Mouse (Mus musculus): ENCODE results near the gene Cd302.
A peak's percentile ranks its signal among the peaks of the same experiment; 100 is the strongest.

The Cd302 gene

DNA sequence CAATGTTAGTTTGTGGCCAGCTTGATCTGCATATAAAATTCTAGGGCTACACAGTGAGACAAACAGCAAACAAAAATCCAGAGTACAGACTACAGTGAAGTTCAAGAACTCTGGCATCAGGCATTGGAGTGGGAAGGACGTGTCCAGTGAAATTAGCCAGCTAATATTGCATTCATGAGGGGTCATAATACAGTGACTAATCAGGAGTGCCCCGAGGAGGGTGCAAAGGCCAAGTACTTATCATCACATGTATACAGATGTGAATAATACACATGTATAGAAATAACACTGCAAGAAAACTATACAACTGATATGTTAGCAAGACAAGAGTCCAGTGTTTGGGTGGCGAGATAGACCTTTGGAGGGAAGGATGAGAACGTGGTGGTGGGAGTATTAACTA lies 31.5 kb downstream of the Cd302 start:
- DNase-seq, result no peak

DNA sequence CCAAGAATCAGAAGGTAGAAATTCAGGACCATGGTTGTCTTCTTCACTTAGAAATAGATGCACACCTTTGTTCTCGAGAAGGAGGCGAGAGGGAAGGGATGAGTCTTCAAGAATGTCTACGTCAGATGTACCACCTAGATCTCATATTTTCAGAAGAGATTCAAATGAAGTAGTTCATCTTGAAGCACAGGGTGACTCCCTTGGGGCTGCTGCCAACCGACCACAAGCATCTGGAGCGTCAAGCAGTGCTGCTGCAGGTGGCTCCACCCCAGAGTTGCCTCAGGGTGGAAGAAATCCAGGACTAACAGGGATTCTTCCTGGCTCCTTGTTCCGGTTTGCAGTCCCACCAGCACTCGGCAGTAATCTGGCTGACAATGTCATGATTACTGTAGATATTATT lies 49.8 kb downstream of the Cd302 start:
- DNase-seq, result no peak

DNA sequence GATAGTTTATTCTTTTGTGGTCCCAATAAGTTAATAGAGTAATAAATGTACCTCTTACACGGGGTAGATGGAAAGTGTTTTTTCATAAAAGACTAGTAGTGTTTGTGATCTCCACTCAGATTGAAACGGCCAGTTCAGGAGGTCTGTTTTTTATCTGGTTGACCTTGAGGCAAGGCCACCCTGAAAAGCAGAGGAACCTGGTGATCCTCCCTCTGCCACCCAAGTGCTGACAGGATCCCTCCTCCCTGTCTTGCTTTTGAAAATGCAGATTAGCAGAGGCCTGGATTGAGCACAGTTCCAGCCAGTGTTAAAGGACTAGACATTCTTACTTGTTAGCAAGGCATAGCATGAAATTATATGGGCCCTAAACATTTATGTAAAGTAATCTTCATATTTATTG lies 51.1 kb downstream of the Cd302 start:
- DNase-seq, result no peak

DNA sequence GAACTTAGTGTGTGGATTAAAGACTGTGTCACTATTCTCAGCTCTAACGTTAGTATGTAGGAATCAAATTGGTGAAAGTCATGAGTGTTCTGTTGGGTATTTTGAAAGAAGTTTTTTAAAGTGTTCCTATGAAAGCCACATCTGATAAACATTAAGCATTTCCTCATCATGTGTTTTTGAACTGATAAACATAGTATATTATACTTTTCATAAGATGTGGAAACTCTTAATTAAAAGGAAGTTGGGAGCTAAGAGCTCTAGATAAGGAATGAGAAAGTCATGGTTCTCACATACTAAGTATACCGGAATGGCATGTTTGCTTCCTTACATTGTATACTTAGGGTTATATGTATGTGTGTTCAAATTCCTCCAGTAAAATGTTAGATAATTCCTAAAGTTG lies 53.9 kb downstream of the Cd302 start:
- DNase-seq, result no peak

DNA sequence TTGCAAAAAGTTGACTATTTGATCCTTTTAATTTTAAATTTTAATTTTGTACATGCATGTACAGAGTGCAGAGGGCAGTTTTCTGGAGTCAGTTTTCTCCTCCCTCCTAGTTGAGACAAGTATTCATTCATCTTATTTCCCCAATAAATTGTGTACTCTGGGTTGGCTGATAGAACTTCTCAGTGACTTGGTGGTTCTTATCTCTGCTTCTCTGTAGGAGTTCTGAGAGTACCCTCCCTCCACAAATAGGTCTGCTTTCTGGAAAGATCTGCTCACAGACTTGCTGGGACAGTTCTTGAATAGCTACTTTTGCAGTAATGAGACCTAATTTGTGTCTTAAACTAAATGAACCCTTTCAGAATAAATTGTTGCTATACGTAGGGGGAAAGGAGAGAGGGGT lies 55.8 kb downstream of the Cd302 start:
- DNase-seq, result no peak

DNA sequence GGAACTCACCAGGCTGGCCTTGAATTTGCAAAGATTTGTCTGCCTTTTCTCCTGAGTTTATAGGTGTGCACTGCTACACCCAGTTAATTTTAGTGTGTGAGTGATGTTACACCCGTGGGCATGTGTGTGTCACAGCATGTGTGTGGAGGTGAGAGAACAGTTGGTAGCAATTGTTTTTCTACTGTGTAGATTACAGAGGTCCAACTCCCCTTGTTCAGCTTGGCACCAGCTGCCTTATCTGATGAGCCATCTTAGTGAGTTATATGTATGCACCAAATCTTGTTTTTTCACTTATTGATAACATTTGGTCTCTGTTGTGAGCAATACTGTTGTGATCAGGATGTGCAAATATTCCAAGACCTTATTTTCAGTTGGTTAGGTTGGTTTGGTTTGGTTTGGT lies 60.8 kb downstream of the Cd302 start:
- DNase-seq, result no peak

DNA sequence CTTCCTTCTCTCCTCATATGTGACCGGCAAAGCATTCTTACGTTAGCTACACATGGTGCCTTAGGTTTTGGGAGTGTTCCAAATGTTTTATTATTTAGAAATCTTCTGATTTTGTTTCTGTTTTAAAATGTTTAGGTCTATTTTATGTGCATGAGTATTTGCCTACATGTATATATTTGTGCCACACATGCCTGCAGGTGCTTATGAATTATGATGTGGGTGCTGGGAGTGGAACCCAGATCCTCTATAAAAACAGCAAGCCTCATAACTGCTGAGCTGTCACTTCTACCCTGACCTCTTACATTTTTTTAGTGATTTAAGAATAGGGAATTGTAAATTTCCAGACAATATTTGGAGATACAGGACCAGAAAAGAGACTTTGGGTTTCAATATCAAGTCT lies 62.3 kb downstream of the Cd302 start:
- no peak for DNase-seq

DNA sequence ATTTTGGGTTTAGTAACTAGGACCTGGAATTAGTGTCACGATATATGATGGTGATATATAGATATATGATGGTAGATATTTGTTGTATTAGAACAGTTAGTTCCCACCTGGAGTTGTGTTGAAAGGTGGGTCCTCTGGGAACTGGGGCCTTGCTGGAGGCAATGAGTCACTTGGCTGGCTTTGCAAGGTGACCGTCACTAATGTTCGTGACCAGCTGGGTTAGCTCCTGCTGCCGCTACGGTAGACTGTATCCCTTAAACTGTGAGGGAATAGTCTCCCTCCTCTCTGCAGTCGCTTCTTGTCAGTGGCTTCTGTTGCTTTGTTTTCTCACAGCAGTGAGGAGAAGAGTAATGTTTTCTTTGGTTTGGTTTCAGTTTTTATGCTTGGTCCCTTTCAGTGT lies 63.1 kb downstream of the Cd302 start:
- peak; percentile 29 to 49 for DNase-seq

DNA sequence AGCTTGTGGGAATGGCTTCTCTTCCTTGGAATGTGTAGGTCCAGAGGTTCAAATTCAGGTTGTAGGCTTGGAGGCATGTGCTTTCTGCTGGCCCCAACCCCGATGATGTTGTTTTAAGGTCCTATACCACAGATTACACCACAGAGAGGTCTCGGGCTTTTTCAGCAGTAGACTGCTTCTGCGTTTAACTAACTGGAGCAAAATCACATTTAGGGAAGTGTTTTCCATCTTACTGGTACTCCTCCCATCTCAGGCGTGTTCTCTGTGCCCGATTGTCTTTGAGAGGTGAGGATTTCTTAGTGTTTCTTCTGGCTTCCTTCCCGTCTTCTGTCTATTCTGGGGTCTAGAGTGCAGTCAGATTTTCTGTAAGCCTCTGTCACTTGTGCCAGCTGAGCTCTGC lies 66.7 kb downstream of the Cd302 start:
- no peak for DNase-seq

DNA sequence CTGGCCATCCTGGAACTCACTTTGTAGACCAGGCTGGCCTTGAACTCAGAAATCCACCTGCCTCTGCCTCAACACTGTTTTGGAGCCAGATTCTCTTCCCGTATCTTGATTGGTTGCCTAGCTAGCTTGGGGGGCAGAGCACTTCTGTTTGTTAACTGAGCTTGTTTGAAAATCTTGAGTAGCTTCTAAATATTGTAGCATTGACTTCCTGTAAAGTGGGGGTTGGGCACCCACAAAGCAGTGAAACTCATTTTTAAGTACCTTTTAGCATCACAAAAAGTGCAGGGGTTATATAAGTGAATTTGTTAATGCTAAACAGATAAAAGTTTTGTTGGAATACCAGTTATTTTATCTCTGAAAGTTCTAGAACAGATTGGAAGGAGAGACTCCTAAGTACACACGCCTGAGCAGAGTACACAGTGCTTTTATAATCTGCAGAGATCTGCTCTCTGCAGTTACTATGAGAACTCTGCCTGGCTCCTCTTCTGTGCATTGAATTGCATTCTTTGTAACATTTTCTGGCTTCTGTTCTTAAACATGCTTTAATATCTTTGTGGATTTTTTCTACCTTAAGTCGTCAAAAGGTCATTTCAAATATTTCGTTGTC lies 67.6 kb downstream of the Cd302 start:
- no peak for DNase-seq

DNA sequence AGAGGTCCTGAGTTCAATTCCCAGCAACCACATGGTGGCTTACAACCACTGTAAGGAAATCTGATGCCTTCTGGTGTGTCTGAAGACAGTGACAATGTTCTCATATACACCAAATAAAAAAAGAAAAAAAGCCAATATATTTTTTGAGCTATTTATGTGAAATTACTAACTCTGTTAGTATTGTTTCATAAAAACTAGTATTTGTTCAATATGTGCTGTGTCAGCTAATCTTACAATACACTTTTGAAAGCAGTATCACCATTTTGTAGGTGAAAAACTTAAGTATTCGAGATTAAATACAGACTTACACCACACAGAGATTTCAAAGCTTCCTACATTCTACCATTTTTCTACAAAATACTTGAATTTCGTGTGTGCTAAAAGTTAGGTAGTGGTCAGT lies 69.6 kb downstream of the Cd302 start:
- no peak for DNase-seq

DNA sequence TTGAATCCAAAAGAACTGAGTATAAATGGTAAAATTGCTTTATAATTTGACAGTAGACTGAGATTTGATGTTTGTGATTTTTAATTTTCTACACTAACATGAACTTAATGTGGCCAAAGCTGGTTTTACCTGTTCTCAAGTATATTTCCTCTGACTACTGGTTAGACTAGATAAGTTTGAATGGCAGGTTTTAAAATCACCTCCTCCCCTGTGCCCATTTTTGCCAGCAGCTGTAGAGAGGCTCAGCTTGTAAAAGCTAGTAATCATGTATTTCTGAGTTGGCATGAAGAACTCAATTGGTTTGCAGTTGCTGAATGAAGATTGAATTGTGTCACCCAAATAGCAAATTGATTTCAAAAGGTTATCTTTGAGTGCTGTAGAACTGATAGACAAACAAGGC lies 71.8 kb downstream of the Cd302 start:
- DNase-seq, result no peak

DNA sequence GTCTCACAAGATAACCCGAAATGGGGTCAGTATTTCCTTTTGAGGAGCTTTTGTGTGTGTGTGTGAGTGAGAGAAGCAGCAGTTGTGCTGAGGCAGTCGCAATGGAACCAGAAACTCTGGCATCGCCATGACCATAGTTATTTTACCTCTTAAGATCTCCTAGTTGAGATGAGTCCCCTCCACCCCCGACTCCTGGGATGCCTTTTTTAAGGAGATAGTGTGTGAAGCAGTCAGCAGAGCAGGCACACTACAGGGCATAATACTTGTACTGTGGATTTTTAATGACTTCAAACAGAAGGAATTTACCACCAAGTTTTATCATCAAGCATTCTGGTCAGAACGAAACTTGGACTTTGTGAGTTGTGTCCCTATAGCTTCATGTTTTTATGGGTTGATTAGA lies 73.5 kb downstream of the Cd302 start:
- DNase-seq, result no peak

DNA sequence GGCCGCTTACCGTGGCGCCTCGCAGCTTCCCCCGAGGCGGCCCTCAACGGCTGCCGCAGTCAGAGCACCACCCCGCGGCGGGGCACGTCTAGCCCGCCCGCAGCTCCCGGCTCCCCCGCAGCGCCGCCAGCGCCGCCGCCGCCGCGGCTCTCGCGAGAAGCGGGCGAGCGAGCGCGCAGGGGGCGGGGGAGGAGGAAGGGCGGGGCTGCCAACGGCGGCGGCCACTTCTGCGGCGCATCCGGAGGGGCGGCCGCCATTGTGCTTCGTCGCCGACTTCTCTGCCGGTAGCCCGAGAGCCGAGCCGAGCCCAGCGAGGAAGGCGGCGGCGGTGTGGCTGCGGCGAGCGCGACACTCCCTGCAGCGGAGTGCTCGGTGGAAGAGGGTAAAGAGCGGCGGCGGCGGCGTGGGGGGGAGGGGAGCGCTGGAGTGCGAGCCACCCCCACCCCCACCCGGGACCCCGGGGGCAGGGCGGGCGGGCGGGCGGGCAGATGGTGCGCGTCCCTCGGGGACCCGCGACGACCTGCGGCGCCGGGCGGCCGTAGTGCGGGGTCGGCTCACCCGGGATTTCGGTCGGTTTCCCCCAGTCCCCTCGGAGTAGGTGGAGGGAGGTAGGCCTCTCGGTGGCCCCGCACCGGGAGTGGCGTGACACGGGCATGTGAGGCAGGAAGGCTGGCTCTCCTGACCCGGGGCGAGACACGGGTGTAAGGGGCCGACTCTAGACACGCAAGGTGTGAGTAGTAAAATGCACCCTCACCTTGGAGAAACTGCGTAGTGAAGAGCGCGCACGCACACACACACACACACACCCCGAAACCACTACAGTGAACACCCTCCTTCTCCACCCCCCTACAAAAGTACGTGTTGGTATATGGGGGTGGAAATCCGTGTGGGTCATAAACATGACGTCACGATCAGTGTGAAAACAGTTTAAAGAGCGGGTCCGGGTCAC lies 74.3 kb downstream of the Cd302 start, which contains the start of the genes Baz2b and March7:
TSS of gene Baz2b (minus strand) at position 137 of the 949 bp plus-strand sequence.
TSS of gene March7 (plus strand) at position 185 of the 949 bp plus-strand sequence.
- DNase-seq, result peak; percentile 80 to 89

DNA sequence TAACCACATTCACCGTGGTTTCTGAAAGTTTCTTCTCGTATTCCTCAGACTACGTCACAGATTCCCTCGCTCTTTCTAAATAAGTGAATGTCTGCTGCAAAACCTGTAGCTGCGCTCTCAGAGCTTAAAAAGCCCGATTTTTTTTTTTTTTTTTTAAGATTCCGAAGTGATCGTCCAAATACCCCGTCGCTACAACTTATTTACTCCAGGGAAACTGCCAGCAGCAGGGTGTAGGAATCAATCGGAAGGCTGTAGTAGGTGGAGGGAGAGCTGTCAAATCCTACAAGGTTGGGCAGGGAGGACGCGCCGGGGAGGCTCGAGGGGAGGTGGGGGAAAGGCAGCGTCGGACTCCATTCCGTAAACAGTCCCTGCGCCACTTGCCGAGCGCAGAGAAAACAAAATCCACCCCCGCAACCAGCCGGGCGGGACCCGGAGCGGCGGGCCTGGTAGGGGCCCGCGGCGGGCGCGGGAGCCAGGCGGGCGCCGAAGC lies 75.1 kb downstream of the Cd302 start:
- DNase-seq, result peak; percentile 53 to 54

DNA sequence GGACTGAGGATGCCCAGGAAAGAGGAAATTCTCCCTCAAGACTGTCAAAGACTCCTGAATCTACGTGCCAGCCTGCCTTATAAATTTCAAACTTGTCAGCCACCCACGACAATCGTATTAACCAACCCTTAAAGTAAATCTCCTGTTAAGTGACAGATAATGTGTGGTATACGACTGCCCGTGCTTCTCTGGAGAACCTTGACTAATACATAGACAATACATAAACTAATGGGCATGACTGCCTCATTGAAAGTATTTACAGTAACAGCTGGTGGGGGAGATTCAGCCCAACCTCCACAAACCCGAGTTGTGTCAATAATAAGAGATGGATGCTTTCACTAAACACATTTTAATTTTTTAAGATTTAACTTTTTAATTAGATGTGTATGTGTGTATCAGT lies 78.5 kb downstream of the Cd302 start:
- DNase-seq, result no peak

DNA sequence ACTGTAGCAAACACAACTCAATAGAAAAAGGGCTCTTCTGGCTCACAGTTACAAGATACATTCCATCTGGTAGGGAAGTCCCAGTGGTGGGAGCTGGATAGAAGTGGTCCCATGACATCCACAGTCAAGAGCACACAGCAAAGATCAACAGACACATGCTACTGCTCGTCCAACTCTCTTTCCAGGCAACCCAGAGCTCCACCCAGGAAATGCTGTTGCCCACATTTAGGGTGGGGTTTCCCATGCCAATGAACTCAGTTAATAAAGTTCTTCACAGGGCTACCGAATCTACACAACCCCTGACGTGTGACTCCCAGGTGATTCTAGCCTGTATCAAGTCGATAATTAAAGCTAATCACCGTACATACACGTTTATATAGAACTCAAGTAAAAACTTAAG lies 80.1 kb downstream of the Cd302 start:
- DNase-seq, result no peak

DNA sequence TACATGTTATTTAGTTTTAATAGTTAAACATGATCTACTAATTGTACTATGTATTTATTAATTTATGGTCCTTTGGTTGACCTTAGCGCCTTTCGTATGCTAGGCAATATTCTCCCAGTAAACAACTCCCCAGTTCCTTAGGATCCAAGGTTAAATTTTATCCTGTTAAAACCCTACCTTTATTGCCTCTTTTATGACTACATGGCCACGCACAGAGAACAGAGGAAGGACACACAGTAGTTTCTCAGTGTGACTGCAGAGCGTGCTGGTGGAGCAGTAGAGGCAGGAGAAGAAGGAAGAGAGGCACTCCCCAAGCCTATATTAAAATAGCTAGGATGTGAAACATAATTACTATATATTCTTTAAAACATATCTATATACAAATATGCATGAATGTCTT lies 80.6 kb downstream of the Cd302 start:
- DNase-seq, result no peak

DNA sequence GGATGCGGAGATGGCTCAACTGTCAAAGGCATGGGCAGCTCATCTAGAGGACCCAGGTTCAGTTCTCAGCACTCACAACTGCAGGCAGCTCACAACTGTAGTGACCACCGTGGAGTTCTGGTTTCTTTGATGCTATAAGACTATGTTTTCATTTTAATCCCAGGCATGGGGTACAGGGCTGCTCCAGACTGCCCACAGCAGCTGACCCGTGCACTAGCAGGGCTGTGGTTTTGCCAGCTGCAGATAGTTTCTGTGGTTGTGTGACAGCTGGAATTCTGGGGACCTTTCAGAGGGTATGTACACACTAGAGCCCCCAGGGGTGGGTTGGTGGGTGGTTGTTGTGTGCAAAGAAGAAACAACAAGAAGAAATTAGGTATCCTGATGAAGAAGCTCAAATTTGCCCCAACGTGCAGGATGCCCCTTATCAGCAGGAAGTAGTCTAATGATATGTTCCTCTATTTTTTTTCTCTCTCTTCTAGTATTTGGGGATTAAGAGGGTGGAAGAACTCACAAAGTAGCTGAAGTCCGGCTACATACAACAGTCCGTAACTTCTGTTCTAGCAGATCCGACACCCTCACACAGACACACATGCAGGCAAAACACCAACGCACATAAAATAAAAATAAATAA lies 81.3 kb downstream of the Cd302 start:
- DNase-seq, result no peak
